ENCODE assay signal across 7 mouse cellular contexts in genomic region chr1:133182706-133183095, GRCm38 (mm10). TPM values are rescaled to one million over a fixed set of nuclear protein-coding genes. Genes with fewer than 3 reads are reported as not detected.
DNase-seq lines count a peak whose midpoint lies in the region; ATAC-seq and TF ChIP-seq lines count a peak whose summit lies in the region.

No protein-coding gene starts in this region.

- TF ChIP-seq CTCF in lung, postnatal 0 days (IDR thresholded peaks at IDR 0.05) = no peak
- TF ChIP-seq CTCF in lung, adult 2 months (IDR thresholded peaks at IDR 0.05; ENCODE audit: insufficient read depth, low read length) = no peak
- no peak for TF ChIP-seq CTCF in embryonic fibroblast, embryonic 13.5 days (IDR thresholded peaks at IDR 0.05; ENCODE audit: borderline replicate concordance, insufficient read depth, low read length)
- TF ChIP-seq CTCF in small intestine, adult 2 months (IDR thresholded peaks at IDR 0.05; ENCODE audit: extremely low read depth, insufficient read length, insufficient replicate concordance, low read depth, low read length) = no peak

- TF ChIP-seq POLR2A in lung, adult 2 months (IDR thresholded peaks at IDR 0.05; ENCODE audit: borderline replicate concordance, extremely low read depth, low read depth, low read length) = no peak
- TF ChIP-seq POLR2A in embryonic fibroblast, embryonic 13.5 days (IDR thresholded peaks at IDR 0.05; ENCODE audit: low read depth, low read length) = no peak
- TF ChIP-seq POLR2A in small intestine, adult 2 months (IDR thresholded peaks at IDR 0.05; ENCODE audit: low read depth, low read length) = no peak

- DNase-seq in lung, postnatal 0 days (ENCODE audit: low spot score) = no peak
- DNase-seq in lung, adult 2 months = no peak
- DNase-seq in limb, embryonic 11.5 days (ENCODE audit: low spot score) = no peak
- no peak for DNase-seq in testis, postnatal 14 days (ENCODE audit: low spot score)

- TF ChIP-seq EP300 in lung, postnatal 0 days (IDR thresholded peaks at IDR 0.05) = no peak

- WGBS in lung, postnatal 0 days = 5% methylated on average over 16 of the region's 16 CpGs
- WGBS in lung, adult 2 months = 16% methylated on average over 16 of the region's 16 CpGs
- WGBS in limb, embryonic 11.5 days = under 1% methylated on average over 16 of the region's 16 CpGs
- 47% methylated on average over 16 of the region's 16 CpGs for WGBS in small intestine, adult 2 months

- H3K9me3 ChIP-seq in lung, postnatal 0 days (ENCODE audit: low read length) = no peaks in the 10 kb centered on the region
- H3K9me3 ChIP-seq in limb, embryonic 11.5 days (ENCODE audit: control insufficient read depth, low read length) = no peaks in the 10 kb centered on the region

- no peak overlapping the region for H3K9ac ChIP-seq in lung, postnatal 0 days (replicated peaks; ENCODE audit: low read depth)
- H3K9ac ChIP-seq in limb, embryonic 11.5 days (ENCODE audit: low read length) = no peak overlapping the region; the same call in 1 of the 2 replicates

- no peak overlapping the region for H3K27ac ChIP-seq in lung, postnatal 0 days (ENCODE audit: low read length)
- no peak overlapping the region for H3K27ac ChIP-seq in embryonic fibroblast, embryonic 13.5 days (ENCODE audit: insufficient read depth, low read length)
- H3K27ac ChIP-seq in limb, embryonic 11.5 days (replicated peaks; ENCODE audit: low read depth, low read length) = no peak overlapping the region
- H3K27ac ChIP-seq in small intestine, adult 2 months (ENCODE audit: insufficient read depth, low read depth, low read length) = no peak overlapping the region

- H3K36me3 ChIP-seq in lung, postnatal 0 days (ENCODE audit: insufficient read depth, low read length) = no peaks in the 10 kb centered on the region
- no peaks in the 10 kb centered on the region for H3K36me3 ChIP-seq in limb, embryonic 11.5 days (ENCODE audit: control insufficient read depth, insufficient read depth, low read length)
- H3K36me3 ChIP-seq in small intestine, adult 2 months (ENCODE audit: control insufficient read depth, insufficient read depth, low read length) = peaks cover 9% of the 10 kb centered on the region; the same call in 1 of the 2 replicates

- no peak for ATAC-seq in lung, postnatal 0 days
- no peak for ATAC-seq in limb, embryonic 11.5 days (ENCODE audit: insufficient number of reproducible peaks, low FRiP score, low TSS enrichment, low read depth)
- ATAC-seq in erythroblast, adult 5-6 weeks (replicated peaks; ENCODE audit: low FRiP score, poor library complexity, severe bottlenecking) = no peak

- peak overlapping the region; percentile 42; the same call in 1 of the 2 replicates for H3K4me2 ChIP-seq in lung, postnatal 0 days (replicated peaks; ENCODE audit: low read depth, low read length)
- H3K4me2 ChIP-seq in limb, embryonic 11.5 days (ENCODE audit: low read depth, severe bottlenecking) = peak overlapping the region; percentile 67

- peak overlapping the region; percentile 10; the same call in 1 of the 2 replicates for H3K4me3 ChIP-seq in lung, postnatal 0 days (ENCODE audit: low read depth, low read length)
- no peak overlapping the region for H3K4me3 ChIP-seq in lung, adult 2 months (replicated peaks; ENCODE audit: extremely low read depth, low read depth, low read length)
- peak overlapping the region; percentile 29; the same call in 1 of the 2 replicates for H3K4me3 ChIP-seq in embryonic fibroblast, embryonic 13.5 days (ENCODE audit: insufficient read depth, low read length)
- H3K4me3 ChIP-seq in limb, embryonic 11.5 days (ENCODE audit: low read depth, low read length) = peak overlapping the region; percentile 21
- H3K4me3 ChIP-seq in small intestine, adult 2 months (ENCODE audit: low read depth, low read length) = peak overlapping the region; percentile 47

- H3K27me3 ChIP-seq in lung, postnatal 0 days (replicated peaks; ENCODE audit: insufficient read depth, low read length) = peaks cover 20% of the 10 kb centered on the region
- peaks cover 18% of the 10 kb centered on the region for H3K27me3 ChIP-seq in limb, embryonic 11.5 days (ENCODE audit: control insufficient read depth, insufficient read depth, low read length)
- no peaks in the 10 kb centered on the region for H3K27me3 ChIP-seq in small intestine, adult 2 months (ENCODE audit: control insufficient read depth, insufficient read depth, low read length)

- H3K4me1 ChIP-seq in lung, postnatal 0 days (ENCODE audit: insufficient read depth, low read depth, low read length) = no peaks in the 10 kb centered on the region
- H3K4me1 ChIP-seq in lung, adult 2 months (ENCODE audit: control insufficient read depth, insufficient read depth, low read length) = peaks cover 6% of the 10 kb centered on the region; the same call in 1 of the 2 replicates
- H3K4me1 ChIP-seq in embryonic fibroblast, embryonic 13.5 days (ENCODE audit: control insufficient read depth, insufficient read depth, low read length) = no peaks in the 10 kb centered on the region
- peaks cover 7% of the 10 kb centered on the region for H3K4me1 ChIP-seq in limb, embryonic 11.5 days (ENCODE audit: control insufficient read depth, insufficient read depth, low read length)
- peaks cover 16% of the 10 kb centered on the region for H3K4me1 ChIP-seq in small intestine, adult 2 months (ENCODE audit: control insufficient read depth, insufficient read depth, insufficient read length, low read length)

RNA-seq across cellular contexts. Expression of gene Plekha6, which starts 18.7 kb away (rescaled TPM):
- polyA plus RNA-seq in lung, postnatal 0 days (2015; fragmentation: Nextera tagmentation; extraction: Ambion mirVana) = 3.2 and 5.0 TPM in 2 replicates
- 38.4 and 39.4 TPM in 2 replicates for polyA plus RNA-seq in lung, adult 2 months (2012; rRNA removed)
- polyA plus RNA-seq in embryonic fibroblast, embryonic 13.5 days (2011; ENCODE audit: insufficient read length, low read depth, missing spikeins) = 2.6 and 3.6 TPM in 2 replicates
- 0.75 and 0.87 TPM in 2 replicates for polyA plus RNA-seq in limb, embryonic 11.5 days (2014; fragmentation: Nextera tagmentation; extraction: Ambion mirVana)
- 37.1 and 104 TPM in 2 replicates for polyA plus RNA-seq in small intestine, adult 2 months (2012; rRNA removed)
- total RNA-seq in erythroblast, adult 5-6 weeks (2015; ENCODE audit: low replicate concordance) = 0.63 TPM in 1 of 2 replicates, not detected in the other
- 0.68 and 0.98 TPM in 2 replicates for total RNA-seq in erythroblast, adult 5-6 weeks (2017; ENCODE audit: low replicate concordance)

RNA-seq across cellular contexts. Expression of gene Ppp1r15b, which starts 51.8 kb away (rescaled TPM):
- 19.5 and 20.0 TPM in 2 replicates for polyA plus RNA-seq in lung, postnatal 0 days (2015; fragmentation: Nextera tagmentation; extraction: Ambion mirVana)
- 24.2 and 26.5 TPM in 2 replicates for polyA plus RNA-seq in lung, adult 2 months (2012; rRNA removed)
- polyA plus RNA-seq in embryonic fibroblast, embryonic 13.5 days (2011; ENCODE audit: insufficient read length, low read depth, missing spikeins) = 55.8 and 63.3 TPM in 2 replicates
- 46.7 and 55.6 TPM in 2 replicates for polyA plus RNA-seq in limb, embryonic 11.5 days (2014; fragmentation: Nextera tagmentation; extraction: Ambion mirVana)
- polyA plus RNA-seq in small intestine, adult 2 months (2012; rRNA removed) = 26.7 and 43.3 TPM in 2 replicates
- total RNA-seq in erythroblast, adult 5-6 weeks (2015; ENCODE audit: low replicate concordance) = 37.1 and 44.3 TPM in 2 replicates
- 72.2 and 83.8 TPM in 2 replicates for total RNA-seq in erythroblast, adult 5-6 weeks (2017; ENCODE audit: low replicate concordance)
